Mouse (Mus musculus) adipose tissue, adult 10 weeks (tissue): Measurements from ENCODE around the gene Lrp10. TPM values are rescaled to one million over a fixed set of nuclear protein-coding genes. Genes with fewer than 3 reads are reported as not detected.

Experiments used
- polyA plus RNA-seq: library from polyadenylated mRNA; stranded (reverse); fragments of 350-450 nt; fragmentation: Illumina TruSeq; extraction: RNeasy Lipid Tissue Mini Kit (QIAGEN cat#74804); gene quantifications from one replicate; pipeline ENCODE4 v1.2.3, GENCODE M21; 2014; ENCODE audit warnings: low read depth, low replicate concordance

The Lrp10 gene
- polyA plus RNA-seq: 74.3 TPM

GRCm38 (mm10) chr14:54463959-54464292 lies at the start of gene Lrp10:
Lrp10 (plus strand) TSS chr14:54464137.

GRCm38 (mm10) chr14:54417623-54418081 lies 46.3 kb upstream of the Lrp10 start, which contains the start of gene Slc7a7:
Slc7a7 (minus strand) TSS chr14:54417780.

DNA sequence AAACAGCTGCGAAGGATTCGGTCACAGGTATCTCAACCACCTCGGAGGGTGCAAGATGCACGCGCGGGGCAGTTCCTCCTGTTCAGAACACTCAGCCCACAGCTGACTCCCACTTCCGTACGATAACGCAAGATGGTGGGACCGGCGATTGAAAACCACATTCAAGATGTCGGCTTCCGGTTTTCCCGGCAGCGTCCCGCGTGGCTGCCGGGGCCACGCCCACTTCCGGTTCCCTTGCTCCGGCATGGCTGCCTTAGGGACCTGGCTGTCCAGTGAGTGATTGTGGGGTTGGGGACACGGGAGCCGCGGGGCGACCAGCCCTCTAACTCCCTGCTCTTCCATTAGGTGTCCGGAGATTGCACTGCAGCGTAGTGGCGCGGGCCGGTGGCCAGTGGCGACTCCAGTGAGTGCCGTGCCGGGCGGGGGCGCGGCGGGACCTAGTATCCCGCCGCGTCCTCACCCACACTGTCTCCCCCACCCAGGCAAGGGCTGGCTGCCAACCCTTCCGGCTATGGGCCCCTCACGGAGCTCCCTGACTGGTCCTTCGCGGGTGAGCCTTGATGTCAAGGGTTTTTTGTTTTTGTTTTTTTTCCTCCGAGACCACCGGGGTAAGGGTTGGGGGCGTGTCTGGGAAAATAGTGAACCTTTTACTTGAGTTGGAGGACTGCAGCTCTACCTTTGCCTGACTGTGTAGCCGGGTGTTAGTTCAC lies 37.1 kb upstream of the Lrp10 start, which contains the start of gene Mrpl52:
Gene Mrpl52 (plus strand): TSS at position 221 of the 710 bp plus-strand sequence.

GRCm38 (mm10) chr14:54431334-54432077 lies 32.4 kb upstream of the Lrp10 start, which contains the start of gene Mmp14:
Mmp14 (plus strand) TSS chr14:54431612.

DNA sequence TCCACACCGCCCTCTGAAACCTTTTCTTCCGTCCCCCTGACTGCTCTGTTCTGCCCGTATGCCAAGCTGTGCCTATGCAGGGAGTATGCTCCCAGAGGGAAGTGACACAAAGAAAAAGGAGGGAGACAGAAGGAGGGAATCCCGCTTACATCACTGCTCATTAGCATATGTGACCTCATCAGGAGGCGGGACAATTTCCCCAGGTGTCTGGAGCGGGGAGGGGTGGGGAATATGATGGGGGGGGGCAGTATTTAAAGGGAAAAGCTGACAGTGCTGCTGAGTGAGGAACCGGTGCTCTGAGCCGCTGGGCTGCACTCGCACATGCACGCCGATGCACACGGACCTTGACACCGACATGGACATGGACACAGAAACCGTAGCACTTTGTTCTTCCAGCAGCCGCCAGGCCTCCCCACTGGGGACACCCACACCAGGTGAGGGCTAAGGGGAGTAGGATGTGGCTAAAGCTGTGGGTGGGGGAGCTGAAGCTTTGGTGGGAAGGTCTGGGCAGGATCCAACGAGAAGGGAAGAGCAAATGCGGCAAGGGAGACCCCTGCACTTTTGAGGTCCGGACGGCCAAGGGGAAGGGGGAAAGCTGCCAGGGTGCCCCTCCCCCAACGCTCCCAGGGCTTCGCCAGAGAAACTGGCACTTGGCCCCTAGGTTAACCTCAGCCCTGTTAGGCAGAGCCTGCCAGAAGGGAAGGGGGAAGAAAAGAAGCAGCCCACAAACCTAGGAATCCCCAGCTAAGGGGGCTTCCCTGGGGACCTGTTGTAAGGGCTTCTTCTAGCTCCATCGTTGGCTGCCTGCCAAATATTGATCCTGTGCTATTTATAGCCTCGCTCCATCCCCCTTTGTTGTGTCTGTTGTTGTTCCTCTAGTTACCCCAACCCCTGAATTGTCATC lies 12.3 kb downstream of the Lrp10 start, which contains the start of gene Rem2:
Gene Rem2 (plus strand): TSS at position 160 of the 904 bp plus-strand sequence.

Other genes with a start within 250 kb of the Lrp10 start
- gene Dad1, start 210.0 kb upstream of the Lrp10 start, polyA plus RNA-seq: 250 TPM
- gene Abhd4, start 209.9 kb upstream of the Lrp10 start, polyA plus RNA-seq: 85.2 TPM
- not detected for gene Olfr49, start 179.2 kb upstream of the Lrp10 start, polyA plus RNA-seq
- gene Oxa1l, start 103.3 kb upstream of the Lrp10 start, polyA plus RNA-seq: 52.2 TPM
- 6.5 TPM for gene Slc7a7, start 46.4 kb upstream of the Lrp10 start, polyA plus RNA-seq
- gene Mrpl52, start 37.2 kb upstream of the Lrp10 start, polyA plus RNA-seq: 215 TPM
- gene Mmp14, start 32.5 kb upstream of the Lrp10 start, polyA plus RNA-seq: 66.6 TPM
- gene Rem2, start 12.0 kb downstream of the Lrp10 start, polyA plus RNA-seq: 0.63 TPM
- gene Prmt5, start 53.4 kb downstream of the Lrp10 start, polyA plus RNA-seq: 33.9 TPM
- gene Haus4, start 90.5 kb downstream of the Lrp10 start, polyA plus RNA-seq: 59.7 TPM
- gene Ajuba, start 113.4 kb downstream of the Lrp10 start, polyA plus RNA-seq: 27.0 TPM
- 5.2 TPM for gene 4931414P19Rik, start 141.9 kb downstream of the Lrp10 start, polyA plus RNA-seq
- 157 TPM for gene Psmb5, start 153.9 kb downstream of the Lrp10 start, polyA plus RNA-seq
- not detected for gene Psmb11, start 157.3 kb downstream of the Lrp10 start, polyA plus RNA-seq
- gene Gm17606, start 176.8 kb downstream of the Lrp10 start, polyA plus RNA-seq: not detected
- 3.1 TPM for gene Cdh24, start 177.2 kb downstream of the Lrp10 start, polyA plus RNA-seq
- 32.2 TPM for gene 1700123O20Rik, start 222.1 kb downstream of the Lrp10 start, polyA plus RNA-seq
- gene Acin1, start 222.8 kb downstream of the Lrp10 start, polyA plus RNA-seq: 139 TPM
- 0.12 TPM for gene Gm29776, start 234.7 kb downstream of the Lrp10 start, polyA plus RNA-seq
- 0.51 TPM for gene Cebpe, start 248.0 kb downstream of the Lrp10 start, polyA plus RNA-seq